Mouse (Mus musculus) stomach, postnatal 0 days (tissue): ENCODE measurements at regions not wholly inside any gene's neighbourhood (a gene's known extent, or its start where the extent isn't known, plus 50 kb on each side); places are given as distances from the start of the nearest gene placed in this dataset.

Experiments
- CTCF ChIP-seq: IDR thresholded peaks from 2 replicates; pipeline ENCODE4 v1.5.1; 2016; ENCODE audit warnings: antibody characterized with exemption, low read depth, mild to moderate bottlenecking, moderate library complexity
- EP300 ChIP-seq: optimal IDR thresholded peaks from 2 replicates; pipeline ENCODE3; 2016; ENCODE audit warnings: antibody characterized with exemption

GRCm38 (mm10) chr4:80629251-80629650 lies 204.7 kb upstream of the Tyrp1 start:
- TF ChIP-seq CTCF (no peak), EP300 (no peak)
